Mouse (Mus musculus): ENCODE data around the gene Ulk3. TPM values are rescaled to one million over a fixed set of nuclear protein-coding genes. Genes with fewer than 3 reads are reported as not detected.
A peak's percentile ranks its signal among the peaks of the same experiment; 100 is the strongest.

Gene Ulk3
- total RNA-seq, 2 experiments from 2014 or later = 30.0 to 34.2 TPM

DNA sequence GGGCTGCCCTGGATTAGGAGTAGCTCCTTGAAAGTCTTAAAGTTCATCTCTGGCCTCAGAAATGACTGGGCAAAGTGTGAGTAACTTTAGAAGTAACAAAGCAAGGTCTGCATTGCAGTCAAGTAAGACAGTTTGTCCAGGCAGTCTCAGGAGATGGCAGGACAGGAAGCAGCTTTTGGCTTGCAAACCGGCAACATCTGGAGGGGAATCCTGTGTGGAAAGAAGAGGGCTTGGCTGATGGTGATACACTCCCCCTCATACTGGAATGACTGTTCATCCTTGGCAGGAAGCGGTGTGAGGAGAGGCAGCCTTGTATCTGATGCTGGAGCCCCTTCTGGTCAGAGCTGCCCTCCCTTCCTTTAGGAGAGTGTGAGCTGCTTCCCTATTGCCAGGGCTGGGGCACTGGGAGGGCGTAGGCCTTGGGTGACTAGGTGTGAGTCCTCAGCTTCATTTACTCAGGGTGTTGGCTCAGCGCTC is 26.3 kb upstream of the Ulk3 start:
- DNase-seq (ENCODE audit: low spot score in 2 of 2) = no peak
- intact Hi-C loops (cut with DNase I) = no loop called here

DNA sequence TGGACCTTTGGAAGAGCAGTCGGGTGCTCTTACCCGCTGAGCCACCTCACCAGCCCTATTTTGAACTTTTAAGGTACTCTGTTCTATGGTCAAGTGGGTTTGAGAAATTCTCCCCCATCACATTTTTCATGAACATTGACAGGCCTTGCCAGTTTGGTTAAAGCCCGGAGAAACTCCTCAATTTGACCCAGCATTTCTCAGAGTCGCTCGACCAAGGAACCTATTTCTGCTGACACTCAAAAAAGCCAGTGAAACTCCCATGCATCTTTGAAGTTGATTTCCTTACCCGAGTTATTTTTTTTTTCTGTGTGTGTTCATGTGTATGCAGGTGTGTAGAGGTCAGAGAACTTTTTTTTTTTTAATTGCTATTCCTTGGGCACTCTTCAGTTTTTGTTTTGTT is 24.6 kb upstream of the Ulk3 start:
- intact Hi-C loops (cut with DNase I) = no loop called here
- no peak for DNase-seq (ENCODE audit: low spot score in 2 of 2)

DNA sequence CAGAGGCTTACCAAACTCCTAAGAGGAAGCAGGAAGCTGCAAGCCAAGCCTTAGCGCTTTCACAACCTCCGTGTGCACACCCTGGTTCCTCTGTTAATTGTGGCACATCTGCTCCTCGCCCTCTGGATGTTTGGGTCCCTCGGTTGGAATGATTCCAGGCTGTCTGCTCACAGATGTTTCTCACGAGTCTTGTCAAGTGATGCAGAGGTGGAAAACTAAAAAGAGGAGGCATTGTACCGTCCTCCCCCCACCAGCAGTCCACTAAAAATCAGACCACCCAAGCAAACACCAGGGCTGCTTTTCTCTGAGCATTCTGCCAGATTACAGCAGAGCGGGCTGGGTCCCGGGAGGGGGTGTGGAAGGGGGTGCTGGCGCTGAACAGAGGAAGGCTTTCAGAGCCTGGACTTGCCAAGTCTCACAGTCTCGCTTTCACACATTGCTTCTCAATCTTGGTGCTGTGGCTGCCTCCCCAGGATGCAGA is 23.5 kb upstream of the Ulk3 start:
- intact Hi-C loops (cut with DNase I) = no loop called here
- DNase-seq (ENCODE audit: low spot score in 2 of 2) = peak; percentile 67 to 81

DNA sequence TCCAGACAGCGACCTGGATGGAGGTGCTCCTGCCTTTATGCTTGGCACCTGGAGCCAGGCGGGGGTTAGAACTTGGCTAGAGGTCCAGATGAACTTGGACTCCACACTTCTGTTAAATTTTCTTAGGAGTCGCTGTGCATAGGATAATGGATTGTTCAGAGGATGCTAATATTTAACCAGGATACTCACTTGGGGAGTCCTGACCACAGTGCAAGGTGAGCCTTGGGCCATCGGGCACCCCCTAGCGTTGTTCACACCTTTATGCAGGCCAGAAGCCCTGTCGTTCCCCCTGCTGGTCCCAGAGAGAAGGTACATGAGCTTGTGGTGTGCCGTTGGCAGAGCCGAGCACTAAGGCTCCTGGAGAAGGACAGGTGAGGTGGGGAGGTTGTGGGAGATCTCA is 22.4 kb upstream of the Ulk3 start:
- intact Hi-C loops (cut with DNase I) = no loop called here
- no peak for DNase-seq (ENCODE audit: low spot score in 2 of 2)

DNA sequence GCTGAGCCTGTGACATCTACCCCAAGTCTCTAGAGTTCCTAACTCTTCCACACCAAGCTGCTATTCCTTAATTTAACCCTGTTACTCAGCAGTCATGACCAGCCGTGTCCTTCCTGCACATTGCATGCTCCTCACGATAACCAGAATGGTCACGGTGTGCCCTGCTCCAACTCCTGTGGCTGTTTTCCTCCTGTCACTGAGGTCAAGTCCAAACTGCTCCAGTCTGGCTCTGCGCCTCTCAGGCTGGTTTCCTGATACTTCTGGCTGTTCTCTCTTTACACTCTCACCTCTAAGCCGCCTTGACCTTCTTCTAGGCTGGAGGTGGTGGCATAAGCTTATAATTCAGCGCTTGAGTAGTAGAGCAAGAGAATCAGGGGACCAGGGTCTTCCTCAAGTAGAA is 20.8 kb upstream of the Ulk3 start:
- DNase-seq (ENCODE audit: low spot score in 2 of 2) = no peak
- intact Hi-C loops (cut with DNase I) = no loop called here

DNA sequence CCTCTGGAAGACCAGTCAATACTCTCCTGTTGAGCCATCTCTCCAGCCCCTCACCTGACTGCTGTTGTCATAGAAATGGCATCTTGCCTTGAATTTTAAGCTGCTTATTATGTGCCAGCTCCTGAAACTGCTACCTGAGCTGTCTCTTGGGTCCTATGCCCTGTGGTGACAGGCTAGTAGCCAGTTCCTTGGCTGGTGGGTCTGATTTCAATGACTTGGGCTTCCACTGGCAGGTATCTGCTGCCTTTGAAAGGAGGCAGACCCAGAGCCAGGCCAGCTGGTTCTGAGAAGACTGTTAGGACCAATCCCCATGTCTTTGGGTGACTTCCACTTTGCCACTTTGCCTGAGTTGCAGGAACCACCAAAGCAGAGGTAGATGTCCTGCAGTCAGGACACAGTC is 14.9 kb upstream of the Ulk3 start:
- intact Hi-C loops (cut with DNase I) = no loop called here
- DNase-seq (ENCODE audit: low spot score in 2 of 2) = no peak

DNA sequence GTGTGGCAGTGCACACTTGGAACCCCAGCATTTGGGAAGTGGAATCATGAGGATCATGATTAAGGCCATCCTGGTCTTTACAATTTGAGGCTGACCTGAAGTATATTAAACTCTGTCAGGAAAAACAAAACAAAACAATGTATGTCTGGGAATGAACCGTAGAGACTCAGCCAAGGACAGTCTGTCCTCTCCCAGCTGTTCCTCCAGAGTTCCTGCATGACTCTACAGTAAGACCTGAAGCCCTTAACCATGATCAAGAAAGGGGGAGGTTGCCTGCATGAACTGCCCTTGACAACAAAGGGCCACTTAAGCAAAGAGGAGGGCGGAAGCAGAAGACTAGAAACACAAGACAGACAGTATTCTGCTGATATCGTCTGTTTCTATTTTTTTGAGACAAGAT is 13.7 kb upstream of the Ulk3 start:
- DNase-seq (ENCODE audit: low spot score in 2 of 2) = no peak
- intact Hi-C loops (cut with DNase I) = no loop called here

DNA sequence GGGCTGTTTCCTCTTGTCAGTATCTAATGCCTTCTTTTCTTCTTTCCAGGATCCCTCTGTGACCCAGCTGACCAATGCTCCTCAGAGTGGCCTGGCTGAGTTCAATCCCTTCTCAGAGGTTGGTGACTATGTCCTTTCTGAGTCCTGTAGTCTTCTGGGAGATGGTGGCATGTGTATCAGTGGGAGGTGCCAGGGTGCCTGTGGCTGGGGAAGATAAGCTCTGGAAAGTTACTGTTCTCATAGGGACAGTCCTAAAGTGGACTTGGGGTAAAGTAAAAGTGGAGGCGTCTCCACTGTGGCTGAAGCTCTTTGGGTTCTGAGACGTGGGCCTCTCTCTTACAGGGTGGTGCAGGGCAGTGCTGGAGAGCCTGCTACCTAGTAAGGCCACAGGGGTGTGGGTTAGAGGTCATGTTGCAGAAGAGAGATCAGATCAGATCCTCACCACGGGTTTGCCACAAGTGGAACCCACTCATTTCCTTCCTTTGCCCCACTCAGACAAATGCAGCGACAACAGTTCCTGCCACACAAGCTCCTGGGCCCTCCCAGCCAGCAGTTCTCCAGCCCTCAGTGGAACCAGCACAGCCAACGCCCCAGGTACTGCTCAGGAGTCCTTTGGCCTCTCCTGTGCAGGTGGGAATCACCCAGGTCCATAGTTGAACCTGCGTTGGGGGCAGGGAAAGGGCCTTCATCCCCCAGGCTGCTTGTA is 12.0 kb upstream of the Ulk3 start:
- no peak for DNase-seq (ENCODE audit: low spot score in 2 of 2)
- intact Hi-C loops (cut with DNase I) = no loop called here

DNA sequence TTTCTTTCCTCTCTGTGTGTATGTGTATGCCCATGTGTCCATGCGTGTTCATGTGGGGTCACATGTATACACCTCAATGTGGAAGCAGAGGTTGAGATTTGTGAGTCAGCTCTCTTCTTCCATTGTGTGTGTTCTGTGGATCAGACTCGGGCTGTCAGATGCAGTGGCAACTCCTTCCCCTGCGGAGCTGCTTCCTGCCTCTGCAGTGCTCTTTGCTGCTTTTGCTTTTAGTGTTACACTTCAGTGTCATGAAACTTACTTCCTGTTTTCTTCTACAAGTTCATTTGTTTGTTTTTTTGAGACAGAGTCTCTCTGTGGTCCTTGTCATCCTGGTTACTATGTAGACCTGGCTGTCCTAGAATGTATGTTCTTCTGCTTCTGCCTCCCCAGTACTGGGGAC is 4.3 kb upstream of the Ulk3 start:
- no peak for DNase-seq (ENCODE audit: low spot score in 2 of 2)
- intact Hi-C loops (cut with DNase I) = loop anchor here (5.0 kb wide), 2 partner anchors 33 to 162 kb away; partner anchors contain the start of gene Mpi

DNA sequence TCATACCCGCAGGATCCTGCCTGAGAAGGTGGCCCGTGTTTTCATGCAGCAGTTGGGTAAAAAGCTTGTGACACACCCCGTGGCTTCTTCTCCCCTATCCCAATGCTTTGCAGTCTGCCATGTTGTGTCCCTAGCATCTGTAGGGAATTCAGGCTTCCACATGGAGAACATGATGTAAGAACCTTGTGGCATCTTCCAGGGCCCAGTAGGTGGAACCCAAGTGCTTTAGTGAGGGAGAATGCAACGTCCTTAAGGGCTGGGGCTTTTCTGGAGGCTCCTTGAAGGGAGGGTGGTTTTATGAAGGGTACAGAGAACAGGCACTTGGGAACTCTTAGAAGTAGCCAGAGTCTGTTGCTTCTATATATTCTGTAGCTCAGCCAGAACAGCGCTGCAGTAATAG is 1.5 kb downstream of the Ulk3 start:
- intact Hi-C loops (cut with DNase I) = no loop called here
- DNase-seq (ENCODE audit: low spot score in 2 of 2) = peak; percentile 40 to 74

DNA sequence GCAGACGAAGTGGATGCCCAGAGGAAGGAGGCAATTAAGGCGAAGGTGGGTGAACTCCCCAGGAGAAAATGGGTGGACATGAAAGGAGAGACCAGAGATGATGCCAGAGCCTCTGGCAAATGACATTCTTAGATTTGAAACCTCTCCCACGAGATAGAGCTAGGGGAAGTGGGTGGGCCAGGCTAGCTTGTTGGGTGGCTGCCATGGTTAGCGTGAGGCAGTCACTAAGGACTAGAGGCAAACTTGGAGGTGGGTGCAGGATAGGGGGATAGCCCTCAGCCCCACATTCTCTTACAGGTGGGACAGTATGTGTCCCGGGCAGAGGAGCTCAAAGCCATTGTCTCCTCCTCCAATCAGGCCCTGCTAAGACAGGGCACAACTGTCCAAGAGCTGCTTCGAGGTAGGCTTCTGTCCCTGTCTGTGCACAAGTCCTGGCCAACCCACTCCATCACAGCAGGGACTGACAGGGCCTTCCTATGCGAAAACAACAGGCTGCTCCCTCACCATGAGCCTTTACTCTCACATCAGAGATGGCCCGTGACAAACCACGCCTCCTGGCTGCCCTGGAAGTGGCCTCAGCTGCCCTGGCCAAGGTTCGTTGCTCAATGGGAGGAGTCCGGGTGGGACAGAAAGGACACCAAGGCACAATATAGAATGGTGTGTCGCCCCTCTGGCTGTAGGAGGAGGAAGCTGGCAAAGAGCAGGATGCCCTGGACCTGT is 4.4 kb downstream of the Ulk3 start:
- intact Hi-C loops (cut with DNase I) = no loop called here
- DNase-seq (ENCODE audit: low spot score in 2 of 2) = no peak

DNA sequence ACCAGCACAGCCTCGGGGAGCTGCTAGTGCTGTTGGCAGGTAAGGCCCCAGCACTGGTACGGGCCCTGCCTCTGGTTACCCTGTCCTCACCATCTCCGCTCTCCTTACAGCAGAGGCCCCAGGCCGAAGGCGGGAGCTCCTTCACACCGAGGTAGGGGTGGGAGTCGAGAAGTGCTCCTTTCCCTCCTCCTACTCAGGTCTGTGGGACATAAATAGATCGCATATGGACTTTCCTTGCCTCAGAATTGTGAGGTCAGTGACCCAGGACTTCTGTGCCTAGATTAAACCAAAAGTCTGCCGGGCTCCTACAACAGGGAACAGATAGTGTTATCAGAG is 4.9 kb downstream of the Ulk3 start:
- no peak for DNase-seq (ENCODE audit: low spot score in 2 of 2)
- intact Hi-C loops (cut with DNase I) = no loop called here

DNA sequence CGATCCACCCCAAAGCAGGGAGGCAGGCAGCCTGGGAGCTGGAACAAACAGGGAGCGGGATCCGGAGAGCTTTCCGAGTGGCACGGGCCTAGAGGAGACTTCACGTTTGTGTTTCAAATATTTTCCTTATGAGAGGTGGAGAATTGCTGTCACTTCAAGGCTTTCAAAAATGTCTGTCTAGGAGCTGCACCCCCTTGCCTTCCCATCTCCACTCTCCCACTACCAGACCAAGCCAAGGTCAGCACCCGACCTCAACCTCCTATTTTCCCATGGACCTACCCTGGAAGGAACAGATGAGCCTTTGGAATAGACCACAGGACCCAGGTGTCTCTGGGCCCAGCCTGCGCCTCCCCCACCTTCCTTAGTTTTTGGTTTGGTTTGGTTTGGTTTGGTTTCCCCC is 8.0 kb downstream of the Ulk3 start:
- intact Hi-C loops (cut with DNase I) = no loop called here

DNA sequence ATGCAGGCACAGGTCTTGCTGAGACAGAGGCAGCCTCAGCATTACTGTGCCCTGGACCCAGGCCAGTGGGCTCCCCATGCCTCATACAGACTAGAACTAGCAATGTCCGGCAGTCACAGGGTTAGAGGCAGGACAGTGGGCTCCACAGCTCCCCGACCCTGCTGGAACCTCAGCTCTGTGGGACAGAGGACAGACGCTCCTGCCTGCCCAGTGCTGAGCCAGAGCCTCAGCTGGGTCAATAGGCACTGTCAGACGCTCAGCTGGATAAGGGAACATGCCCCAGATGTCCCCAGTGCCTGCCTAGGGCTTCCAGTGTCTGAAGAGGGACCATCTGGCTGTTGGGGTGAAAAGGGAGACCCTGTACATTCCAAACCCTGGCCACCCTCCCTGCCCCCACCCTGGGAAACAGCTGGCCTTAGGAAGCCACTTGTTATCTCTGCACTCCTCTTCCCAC is 8.7 kb downstream of the Ulk3 start:
- DNase-seq (ENCODE audit: low spot score in 2 of 2) = no peak
- intact Hi-C loops (cut with DNase I) = no loop called here

More for the DNA sequence above, 8.0 kb downstream of the Ulk3 start:
- DNase-seq (ENCODE audit: low spot score in 2 of 2) = no peak

DNA sequence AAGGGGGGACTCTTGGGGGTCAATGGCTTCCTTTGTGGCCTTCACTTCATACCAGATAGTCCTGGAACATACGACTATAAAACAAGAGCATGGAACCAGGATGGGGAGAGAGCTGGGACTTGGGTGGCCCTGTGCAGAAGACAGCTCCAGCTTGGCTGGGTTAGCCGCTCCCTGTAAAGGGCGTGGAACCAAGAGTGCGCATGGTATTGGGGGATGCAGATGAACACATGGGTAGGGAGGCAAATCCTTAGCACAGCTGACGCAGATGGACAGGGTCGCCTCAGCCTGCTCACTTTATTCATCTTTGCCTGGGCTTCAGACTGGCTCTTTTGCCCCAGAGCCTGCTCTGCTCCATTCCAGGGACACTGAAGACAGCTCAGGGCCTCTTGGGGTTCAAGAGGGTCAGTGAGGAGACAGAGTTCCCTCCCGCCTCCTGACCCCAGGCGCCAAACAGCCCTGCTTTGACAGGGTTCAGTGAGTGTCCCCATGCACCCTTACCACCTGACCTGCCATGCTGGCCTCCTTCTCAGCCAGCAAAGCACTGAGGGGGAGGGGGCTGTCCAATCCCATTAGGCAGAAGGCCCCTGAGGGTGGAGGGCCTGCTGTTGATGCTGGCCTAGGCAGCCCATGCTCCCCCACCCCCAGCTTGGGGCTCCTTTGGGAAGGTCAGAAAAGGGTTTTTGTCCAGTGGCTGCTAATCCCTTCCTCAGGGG is 9.8 kb downstream of the Ulk3 start:
- no peak for DNase-seq (ENCODE audit: low spot score in 2 of 2)
- intact Hi-C loops (cut with DNase I) = no loop called here

DNA sequence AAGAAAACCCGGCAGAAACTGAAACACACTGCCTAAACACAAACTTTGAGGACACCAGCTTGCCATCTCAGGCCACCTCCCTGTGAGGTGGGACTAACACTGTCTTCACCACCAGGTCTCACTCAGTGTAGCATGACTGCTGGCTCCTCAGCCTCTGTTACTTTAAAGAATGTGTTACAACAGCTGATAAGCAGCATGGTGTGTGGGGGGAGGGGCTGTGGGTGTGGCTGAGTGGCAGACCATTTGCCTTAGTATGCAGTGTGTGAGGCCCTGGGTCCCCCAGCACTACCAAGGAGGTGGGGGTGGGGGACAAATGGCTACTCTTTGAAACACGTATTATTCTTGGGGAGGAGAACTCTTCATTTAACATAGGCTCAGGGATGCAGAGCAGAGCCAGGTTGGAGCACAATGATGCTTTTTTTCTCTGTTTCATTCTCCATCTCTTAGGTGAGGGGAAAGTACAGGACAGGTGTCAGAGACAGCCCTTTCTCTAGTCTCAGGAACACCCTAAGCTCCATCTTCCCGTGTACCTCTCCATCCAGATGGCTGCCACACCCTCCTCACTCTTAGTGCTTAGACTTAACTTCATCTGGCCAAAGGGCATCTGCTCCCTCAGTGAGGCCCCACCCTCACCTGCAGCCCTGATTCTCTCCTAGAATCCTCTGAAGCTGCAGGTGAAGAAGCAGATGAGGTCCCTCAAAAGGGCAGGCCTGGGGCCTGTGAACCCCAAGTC is 11.5 kb downstream of the Ulk3 start:
- no peak for DNase-seq (ENCODE audit: low spot score in 2 of 2)
- intact Hi-C loops (cut with DNase I) = no loop called here

DNA sequence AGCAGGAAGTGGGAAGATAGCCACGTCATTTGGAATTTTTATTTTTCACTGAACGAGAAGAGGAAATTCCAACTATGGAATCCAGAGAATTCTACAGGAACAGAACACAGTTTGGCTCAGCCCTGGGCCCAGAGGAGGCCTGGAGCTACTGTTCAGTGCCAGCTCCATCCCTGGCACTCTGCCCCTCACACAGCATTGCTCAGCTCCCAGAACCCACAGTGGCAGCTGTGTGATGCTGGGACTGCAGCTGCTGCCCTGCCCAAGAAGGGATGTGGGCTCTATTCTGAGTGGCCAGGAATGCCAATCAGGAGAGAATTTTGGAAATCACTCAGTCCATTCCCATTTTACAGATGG is 12.1 kb downstream of the Ulk3 start:
- intact Hi-C loops (cut with DNase I) = no loop called here
- DNase-seq (ENCODE audit: low spot score in 2 of 2) = peak; percentile 73 to 78

DNA sequence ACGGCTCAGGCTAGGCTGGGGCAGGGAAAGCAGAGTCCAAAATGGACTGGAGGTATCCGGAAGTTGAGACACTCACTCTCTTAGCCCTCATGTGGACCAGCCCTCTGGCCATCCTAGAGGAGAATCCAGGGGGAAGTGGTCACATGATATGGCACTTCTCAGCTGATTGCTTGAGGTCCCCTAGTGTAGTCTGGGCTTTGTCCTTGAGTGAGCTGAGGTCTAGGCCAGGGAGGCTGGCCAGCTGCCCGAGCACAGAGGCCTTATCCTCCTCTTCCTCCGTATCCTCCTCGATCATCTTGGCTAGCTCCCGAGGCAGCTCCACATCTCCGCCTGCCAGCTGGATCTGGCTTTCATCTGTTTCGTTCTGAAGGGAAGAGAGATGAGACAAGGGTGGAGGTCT is 12.8 kb downstream of the Ulk3 start:
- intact Hi-C loops (cut with DNase I) = no loop called here
- DNase-seq (ENCODE audit: low spot score in 2 of 2) = no peak

DNA sequence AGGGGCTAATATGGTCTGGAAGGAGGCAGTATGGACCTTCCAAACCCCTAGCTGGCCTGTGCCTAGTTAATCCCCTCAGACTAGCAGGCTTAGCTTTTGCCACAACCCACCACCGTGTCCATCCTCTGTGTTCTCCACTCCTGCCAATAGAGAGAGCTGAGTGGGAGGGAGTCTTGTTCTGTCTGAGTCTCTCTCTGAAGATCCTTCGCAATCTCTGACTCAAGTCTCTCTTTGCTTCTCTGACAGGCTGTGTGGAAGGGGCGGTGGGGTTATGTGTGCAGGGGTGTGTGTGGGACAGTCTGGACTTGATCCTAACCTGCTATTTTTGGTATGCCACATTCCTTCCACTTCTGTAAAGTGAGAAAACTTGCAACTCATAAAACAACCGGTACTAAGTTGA is 15.6 kb downstream of the Ulk3 start:
- intact Hi-C loops (cut with DNase I) = no loop called here
- DNase-seq (ENCODE audit: low spot score in 2 of 2) = no peak

DNA sequence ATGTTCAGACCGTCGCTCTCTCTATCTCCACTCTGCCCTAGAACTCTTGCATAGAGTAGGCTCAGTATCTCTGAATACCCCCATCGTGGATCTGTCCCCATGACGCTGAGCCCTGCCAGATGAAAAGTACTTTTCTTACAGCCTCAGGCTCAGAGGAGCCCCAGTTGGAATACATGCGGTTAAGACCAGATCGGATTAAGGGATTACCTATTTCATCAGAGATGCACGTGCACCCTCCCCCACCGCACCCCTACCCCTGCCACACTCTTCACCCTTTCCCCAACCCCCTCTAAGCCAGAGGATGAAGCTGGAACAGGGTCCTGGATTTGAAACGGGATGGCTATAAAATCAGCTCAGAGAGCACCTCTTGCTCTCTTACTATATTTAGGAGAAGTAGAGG is 16.3 kb downstream of the Ulk3 start:
- intact Hi-C loops (cut with DNase I) = no loop called here
- no peak for DNase-seq (ENCODE audit: low spot score in 2 of 2)
